Mouse (Mus musculus) effector memory CD4-positive, alpha-beta T cell, adult 7 months (primary cell): ENCODE data around the gene Zc3h4. TPM values are rescaled to one million over a fixed set of nuclear protein-coding genes. Genes with fewer than 3 reads are reported as not detected.

Experiments used
- polyA plus RNA-seq: library from polyadenylated mRNA; unstranded; fragments of 100-300 nt; shearing (Covaris generic); gene quantifications from one replicate; pipeline ENCODE4 v1.2.1, GENCODE M21; 2017

Gene Zc3h4
- 16.5 TPM for polyA plus RNA-seq

GRCm38 (mm10) chr7:16400689-16401611 lies at the start of gene Zc3h4:
TSS of gene Zc3h4 (plus strand) at chr7:16400910.

GRCm38 (mm10) chr7:16387160-16388041 lies 13.3 kb upstream of the Zc3h4 start, which contains the start of gene Sae1:
TSS of gene Sae1 (minus strand) at chr7:16387806.

GRCm38 (mm10) chr7:16452587-16453073 lies 51.9 kb downstream of the Zc3h4 start, which contains the start of gene Tmem160:
TSS of gene Tmem160 (plus strand) at chr7:16452779.

GRCm38 (mm10) chr7:16477628-16478027 lies 76.9 kb downstream of the Zc3h4 start, which contains the start of gene Npas1:
TSS of gene Npas1 (minus strand) at chr7:16477728.

Other genes starting within 250 kb of the Zc3h4 start
- 44.3 TPM for gene Meis3, start 225.8 kb upstream of the Zc3h4 start, polyA plus RNA-seq
- 18.6 TPM for gene Dhx34, start 178.9 kb upstream of the Zc3h4 start, polyA plus RNA-seq
- gene C5ar2, start 156.8 kb upstream of the Zc3h4 start, polyA plus RNA-seq = not detected
- gene C5ar1, start 141.4 kb upstream of the Zc3h4 start, polyA plus RNA-seq = not detected
- 2.8 TPM for gene Inafm1, start 127.3 kb upstream of the Zc3h4 start, polyA plus RNA-seq
- 97.9 TPM for gene Ccdc9, start 114.1 kb upstream of the Zc3h4 start, polyA plus RNA-seq
- gene Bbc3, start 92.5 kb upstream of the Zc3h4 start, polyA plus RNA-seq = 74.6 TPM
- gene Sae1, start 13.1 kb upstream of the Zc3h4 start, polyA plus RNA-seq = 104 TPM
- gene Tmem160, start 51.9 kb downstream of the Zc3h4 start, polyA plus RNA-seq = 74.5 TPM
- gene Npas1, start 76.8 kb downstream of the Zc3h4 start, polyA plus RNA-seq = 0.27 TPM
- gene Arhgap35, start 214.1 kb downstream of the Zc3h4 start, polyA plus RNA-seq = 4.8 TPM